Mouse (Mus musculus) layer of hippocampus, adult 9-11 months (tissue): ENCODE measurements around the gene Whrn.
A peak's percentile ranks its signal among the peaks of the same experiment; 100 is the strongest.

Experiments used
- DNase-seq: peaks from one replicate; pipeline ENCODE4 v3.0.0; 2022

Gene Whrn

DNA sequence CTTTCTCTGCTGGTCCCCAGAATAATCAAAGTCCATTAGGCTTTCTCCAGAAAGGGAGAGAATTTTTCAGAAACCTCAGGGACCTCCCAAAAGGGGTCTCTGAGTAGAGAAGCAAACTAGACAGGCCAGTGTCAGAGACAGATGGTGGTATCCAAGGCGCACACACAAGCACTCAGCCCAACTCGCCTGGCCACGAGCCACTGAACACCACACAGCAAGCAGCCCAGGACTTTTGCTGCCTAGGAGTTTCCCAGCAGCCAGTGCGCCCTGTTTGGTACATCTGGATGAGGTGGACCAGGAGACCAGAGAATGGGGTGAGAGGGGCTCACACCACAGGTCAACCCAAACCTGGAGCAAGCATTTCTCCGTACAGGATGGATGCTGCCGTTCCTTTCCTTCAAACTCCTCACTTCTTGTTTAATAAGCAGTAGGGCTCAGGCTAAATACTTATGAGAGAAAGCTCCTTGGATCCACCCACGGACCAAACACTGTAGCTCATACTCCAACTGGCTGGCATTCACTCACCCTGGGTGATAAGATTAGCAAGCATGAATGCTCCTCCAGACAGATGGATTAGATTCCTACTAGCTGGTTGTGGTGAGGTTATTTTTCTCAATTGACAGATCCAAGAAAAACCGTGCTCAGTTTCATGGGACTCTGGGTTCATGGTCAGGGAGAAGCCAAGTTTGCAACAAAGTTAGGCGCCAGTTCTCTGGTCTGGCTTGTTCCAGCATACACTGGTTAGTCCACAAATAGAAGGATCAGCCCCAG, 2.3 kb downstream of the Whrn start:
- DNase-seq = peak; percentile 39

DNA sequence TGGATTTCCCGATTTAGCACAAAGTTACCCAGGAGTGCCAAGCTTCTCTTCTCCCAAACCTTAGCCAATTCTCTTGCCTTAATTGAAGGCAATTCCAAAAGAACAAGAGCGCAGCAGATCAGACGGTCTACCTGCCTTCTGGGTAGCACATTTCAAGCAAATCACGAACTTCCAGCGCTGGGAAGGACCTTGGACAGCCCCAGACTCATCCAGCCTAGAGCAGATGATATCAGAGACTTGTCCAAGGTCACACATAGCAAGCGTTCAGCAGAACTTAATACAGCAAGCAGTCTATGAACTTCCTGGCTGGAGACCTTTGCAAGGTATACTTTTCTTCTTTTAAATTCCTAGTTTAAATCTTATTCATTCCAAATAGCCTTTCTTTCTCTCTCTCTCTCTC, 4.3 kb downstream of the Whrn start:
- no peak for DNase-seq

DNA sequence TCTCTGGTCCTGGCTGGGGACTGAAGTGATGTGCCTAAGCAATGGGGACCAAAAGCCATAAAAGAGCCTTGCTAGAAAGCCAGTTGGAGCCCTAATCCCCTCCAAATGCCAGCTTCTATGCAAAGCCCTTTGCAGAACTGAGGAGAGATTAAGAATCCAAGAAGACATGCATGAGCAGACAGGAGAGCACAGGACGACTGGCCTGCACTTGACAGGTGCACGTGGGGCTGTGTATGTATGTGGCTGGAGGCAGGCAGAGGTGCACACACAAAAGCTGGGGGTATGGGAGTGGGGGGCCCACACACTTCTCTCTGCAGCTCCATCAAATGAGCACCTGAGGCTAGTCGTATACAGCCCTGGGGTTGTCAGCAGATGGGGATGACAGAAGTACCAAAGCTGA, 5.6 kb downstream of the Whrn start:
- no peak for DNase-seq

DNA sequence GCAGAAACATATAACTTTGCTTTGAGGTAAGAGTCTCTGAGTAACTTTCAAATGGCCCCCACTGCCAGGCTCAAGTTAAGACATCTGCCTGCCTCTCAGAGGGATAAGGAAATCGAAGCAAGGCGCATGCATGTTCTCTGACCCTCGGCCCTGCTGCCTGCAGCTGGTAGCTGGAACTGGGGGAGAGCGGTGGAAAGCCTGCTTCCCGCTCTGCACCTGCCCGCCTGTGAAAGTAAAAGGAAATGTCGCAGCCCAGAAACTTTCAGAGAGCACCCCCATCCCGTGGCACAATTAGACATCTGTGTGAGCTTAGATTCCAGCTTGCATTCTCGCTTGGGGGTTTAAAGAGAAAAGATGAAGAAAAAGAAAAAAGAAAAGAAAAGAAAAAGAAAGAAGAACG, 6.1 kb downstream of the Whrn start:
- no peak for DNase-seq

DNA sequence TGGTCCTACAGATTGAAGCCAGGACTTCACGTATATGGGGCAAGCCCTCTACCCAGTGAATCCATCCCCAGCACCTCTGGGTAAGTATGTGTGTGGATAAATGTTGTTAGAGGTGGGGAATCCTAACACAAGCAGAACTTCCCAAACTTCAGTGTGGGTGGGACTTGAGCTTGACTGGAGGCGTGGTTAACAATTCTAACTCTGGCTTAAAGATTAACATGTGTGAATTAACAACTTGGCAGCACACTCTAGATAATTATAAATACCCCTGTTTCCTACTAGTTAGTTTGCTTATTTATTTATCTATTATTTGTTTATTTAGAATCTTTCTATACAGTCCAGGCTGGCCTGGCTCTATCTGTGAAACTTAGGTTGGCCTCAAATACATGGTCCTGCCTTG, 7.9 kb downstream of the Whrn start:
- DNase-seq = no peak

DNA sequence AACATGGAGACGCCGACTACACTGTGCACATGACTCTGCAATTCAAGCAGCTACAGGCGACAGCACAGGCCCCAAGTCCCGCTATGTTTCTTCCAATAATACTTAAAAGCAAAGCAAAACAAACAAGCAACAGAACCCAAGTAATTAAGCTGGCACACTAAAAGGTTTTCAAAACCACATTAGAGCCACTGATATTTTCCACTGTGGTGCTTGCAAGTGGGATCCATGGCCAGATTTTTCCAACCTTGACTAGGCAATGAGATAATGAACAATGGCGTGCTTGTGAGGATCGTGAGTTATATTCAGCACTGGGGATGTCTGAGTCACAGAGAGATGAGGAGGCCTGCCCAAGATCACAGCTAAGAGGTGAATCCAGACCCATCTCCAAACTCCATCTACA, 8.5 kb downstream of the Whrn start:
- no peak for DNase-seq

DNA sequence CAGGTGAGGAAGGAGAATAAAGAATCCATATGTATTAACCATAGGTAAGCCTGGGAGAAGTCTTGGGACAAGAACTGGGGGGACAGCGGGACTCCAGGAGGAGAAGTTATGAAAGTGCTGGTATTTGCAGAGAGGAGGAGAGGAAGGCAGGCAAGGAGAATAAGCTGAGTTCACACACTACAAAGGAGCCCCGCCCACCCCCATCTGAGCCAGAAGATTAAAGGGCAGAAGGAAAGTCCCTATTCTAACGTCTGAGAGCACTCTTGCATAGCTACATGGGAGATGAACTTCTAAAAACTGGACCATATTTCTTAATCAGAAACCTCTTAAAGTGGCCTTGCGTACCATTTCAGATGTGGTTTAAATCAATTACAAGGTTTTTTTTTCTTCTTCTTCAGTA, 9.3 kb downstream of the Whrn start:
- DNase-seq = no peak

DNA sequence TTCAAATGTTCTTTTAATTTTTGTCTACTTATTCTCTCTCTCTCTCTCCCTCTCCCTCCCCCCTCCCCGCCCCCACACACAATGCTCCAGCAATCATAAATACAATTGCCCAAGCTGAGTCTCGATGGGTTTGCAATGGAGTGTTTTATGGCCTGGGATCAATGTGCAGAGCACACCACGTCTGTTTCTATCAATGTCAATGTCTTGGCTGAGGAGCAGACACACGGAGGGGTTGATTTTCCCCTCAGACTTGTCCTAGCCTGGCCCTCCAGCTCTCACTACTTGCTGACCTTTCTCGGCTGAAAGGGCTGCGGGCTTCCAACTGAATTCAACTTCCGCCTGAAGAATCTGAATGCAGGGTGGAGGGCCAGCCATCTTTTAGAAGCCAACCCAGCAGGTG, 12.1 kb downstream of the Whrn start:
- no peak for DNase-seq

DNA sequence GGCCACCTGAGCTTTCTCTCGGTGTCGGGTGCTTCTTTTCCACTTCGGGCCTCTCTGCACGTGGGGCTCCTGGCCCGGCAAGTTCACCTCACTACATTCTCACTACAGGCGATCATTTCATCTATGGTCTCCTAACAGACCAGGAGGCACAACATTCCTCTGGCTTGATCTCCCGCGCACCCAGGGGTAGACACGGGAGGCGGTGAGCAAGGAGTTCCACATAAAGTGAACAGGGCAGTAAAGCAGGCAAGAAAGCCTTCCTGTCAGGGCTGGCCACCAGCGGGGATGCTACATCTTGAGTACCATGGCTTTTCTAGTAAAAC, 15.0 kb downstream of the Whrn start:
- DNase-seq = no peak

DNA sequence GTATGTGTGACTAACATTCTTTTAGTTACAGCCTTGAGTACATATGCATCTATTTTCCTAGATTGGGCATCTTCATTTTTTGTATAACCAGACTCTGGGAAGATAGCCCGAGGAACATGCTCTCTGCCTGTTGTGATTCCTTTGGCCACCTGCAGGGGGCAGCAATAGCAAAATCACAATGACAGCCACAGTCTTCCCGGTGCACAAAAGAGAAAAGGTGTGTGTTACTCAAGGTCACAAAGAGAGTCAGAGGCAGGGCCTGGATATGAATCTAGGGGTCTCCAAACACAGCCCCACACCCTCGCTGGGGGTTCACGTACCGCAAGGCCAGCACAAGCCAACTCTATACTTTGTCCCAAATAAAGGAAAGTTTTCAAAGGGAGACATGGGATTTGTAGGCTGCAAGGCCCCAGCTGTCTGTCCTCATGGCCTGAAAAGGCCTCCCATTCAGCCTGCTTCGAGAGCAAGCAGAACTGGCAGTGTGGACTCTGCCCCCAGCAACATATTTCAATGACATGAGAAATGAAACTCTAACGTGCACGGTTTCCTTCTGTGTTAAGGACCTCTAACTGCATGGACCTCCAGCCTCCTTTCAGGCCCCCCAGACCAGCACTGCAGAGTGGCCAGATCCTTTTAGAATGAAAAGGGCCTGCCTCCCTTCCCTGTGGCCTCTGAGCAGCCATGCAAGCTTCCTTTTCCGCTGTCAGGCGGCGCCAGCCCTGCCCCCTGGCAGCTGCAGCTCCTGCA, 15.5 kb downstream of the Whrn start:
- no peak for DNase-seq

DNA sequence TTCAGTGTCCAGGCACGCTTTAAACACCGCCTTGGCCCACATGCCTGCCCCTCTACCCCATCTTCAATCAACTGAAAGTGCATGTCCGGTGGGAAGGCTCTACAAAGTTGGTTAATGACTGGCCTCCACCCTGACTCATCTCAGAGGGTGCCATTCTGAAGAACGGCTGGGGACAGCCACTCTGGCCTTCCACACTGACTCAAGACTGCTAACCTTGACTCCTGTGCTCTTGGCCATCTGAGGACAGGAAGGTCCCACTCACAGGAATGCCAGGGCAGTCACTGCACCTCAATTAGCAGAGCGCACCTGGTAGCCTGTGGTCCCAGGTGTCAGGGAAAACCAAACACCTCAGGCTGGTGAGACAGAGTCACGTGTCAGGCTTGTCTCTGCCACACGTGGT, 17.8 kb downstream of the Whrn start:
- DNase-seq = no peak

DNA sequence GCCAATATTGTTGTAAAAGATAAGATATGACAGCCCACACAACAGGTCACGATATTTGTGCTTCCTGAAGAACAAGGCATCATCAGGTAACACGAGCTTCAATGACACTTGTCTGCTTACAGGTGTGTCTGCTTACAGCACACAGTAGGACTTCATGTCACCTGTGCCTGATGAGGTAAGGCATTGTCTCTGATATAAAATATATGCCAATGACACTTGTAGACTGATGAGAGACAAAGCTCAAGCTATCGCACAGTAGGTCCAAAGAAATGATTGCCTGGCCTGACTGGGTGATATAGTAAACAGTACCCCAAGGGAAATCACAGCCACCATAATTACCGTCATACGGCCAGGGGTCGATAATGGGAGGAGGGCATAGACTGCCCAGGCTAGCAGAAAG, 18.9 kb downstream of the Whrn start:
- DNase-seq = no peak

DNA sequence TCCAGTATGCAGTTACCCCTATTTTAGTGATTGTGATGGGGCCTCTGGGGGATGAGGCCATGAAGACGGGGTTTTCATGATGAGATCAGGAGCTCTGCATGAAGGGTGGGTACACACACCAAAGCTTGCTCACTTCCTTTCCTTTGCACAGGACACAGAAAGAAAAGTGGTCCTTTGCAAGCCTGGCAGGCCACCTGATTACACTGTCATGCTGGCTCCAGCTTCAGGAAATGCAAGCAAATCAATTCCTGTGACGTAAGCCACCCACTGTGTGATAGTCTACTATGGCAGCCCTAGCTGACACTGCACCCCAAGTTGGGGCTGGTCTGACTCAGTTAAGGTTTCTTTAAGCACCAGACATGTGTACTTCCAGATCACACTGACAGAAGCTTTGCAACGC, 20.6 kb downstream of the Whrn start:
- no peak for DNase-seq

DNA sequence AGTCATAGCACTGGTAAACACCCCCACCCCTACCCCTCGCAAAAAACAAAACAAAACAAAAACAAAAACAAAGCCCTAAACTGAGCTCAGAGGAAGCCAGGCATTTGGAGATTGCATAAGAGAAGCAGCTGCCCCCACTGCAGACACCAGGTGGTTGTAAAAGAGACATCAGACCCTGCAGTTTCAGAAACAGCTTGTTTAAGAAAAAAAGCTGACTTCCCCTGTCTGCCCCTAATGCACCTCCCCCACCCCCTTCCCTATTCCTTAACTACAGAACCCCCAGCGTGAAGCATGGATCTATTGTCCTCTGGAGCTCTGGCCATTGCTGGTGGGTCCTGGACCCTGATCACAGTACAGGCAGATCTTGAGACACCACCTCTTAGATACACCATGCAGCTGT, 21.4 kb downstream of the Whrn start:
- no peak for DNase-seq

DNA sequence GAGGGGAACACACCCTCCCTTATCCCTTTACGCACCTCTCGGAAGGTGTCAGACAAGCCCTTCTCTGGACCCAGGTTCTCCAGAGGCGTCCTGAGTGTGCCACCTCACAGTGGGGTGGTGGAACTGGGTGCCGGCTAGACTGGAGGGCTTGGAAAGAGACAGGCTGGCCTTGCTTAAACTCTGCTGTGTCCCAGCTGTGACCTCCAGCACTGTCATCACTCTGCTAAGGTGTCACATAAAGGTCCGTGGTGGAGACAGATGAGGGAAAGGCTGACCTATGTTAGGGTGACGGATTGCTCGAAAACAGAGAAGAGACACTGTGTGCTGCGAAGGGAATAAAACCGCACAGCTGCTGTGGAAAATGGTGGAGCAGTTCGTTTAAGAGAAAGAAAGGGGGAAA, 28.5 kb downstream of the Whrn start:
- no peak for DNase-seq

DNA sequence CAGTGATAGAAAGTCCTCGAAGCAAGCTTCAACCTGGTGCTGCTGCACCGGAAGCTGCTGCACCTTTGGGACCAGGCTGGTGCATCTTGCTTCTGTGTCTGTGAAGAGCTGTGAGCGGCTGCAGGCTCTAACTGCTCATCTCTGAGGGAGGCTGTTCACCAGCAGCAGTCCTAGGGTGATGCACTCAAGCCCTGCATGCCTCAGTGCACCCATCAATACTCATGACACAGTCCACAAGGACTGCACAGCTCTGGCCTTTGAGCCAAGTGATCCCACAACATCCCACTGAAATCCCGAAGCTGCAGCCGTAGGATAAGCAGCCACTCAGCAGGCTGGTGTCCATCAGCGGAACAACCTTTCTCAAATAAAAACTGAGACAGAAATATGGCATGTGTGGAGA, 29.6 kb downstream of the Whrn start:
- DNase-seq = no peak

DNA sequence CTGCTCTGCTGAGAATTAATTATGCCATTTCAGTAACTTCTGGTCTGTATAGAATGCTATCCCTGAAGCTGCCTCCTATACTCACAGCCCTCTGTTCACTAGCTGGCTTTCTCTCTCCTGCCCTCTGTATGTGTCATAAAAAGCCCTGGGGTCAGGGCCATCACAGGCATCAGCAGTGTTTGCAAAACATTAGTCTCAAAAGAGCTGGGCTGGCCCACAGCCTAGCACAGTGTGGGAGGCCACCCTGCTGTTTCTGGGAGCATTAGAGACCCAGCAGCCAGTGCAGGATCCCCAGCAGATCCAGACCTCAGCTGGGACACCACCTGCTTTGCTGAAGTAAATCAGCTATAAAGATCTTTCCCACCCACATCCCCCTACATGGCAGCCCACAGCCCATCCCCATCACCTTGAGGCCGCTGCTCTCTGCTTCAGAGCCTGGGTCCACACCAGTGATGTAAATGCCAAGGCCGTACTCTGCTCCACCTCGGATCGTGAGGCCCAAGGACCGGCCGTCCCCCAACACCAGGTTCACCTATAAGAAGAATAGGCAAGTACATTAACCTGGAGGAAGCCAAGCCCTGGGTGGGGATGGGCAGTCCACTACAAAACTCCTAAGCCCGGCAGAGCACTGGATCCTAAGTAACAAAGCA, 34.8 kb downstream of the Whrn start:
- DNase-seq = no peak

DNA sequence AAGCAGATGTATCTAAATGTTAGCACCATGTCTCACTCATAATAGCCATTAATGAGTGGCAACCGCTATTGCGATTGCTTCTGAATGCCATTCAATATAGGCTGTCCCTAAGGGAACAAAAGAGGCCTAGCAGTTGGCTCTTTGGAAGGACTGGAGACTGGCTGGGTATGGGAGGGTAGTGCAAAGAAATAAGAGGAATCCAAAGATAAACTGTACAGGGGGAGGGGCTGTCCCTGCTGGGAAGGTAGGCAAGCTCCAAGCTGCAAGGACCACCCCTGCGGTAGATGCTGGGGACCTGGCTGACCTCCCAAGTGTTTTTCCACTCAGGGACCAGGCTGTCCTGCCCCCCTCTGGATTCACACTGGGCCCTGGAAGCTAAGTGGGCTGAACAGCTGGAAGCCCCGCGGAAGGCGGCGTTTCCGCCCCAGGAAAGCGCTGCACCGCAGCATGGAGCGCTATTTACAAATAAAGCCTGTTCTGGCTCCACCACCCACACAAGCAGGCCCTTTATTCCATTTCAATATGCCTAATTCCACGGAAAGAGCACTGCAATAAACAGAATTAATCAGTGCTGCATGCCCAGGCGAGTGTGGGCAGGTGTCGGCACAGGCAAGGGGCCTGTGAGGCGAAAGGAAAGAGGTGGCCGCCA, 36.5 kb downstream of the Whrn start:
- no peak for DNase-seq

DNA sequence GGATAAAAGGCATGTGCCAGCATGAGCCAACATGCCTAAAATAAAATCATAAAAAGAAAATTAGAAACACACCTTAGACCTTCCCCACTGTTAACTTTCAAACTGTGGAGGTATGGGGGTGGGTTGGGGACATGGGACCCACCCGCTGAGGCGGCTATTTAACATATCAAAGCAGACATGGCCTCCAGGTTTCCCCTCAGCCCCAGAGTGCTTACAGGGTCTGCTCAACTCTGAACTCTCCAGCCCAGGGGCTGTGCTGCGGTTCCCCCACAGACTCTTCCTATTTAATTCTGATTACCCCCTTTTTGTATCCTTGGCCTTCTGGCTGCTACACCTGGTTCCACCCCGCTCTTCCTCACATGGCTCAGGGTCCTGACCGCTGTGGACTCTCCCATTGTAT, 39.2 kb downstream of the Whrn start:
- no peak for DNase-seq

DNA sequence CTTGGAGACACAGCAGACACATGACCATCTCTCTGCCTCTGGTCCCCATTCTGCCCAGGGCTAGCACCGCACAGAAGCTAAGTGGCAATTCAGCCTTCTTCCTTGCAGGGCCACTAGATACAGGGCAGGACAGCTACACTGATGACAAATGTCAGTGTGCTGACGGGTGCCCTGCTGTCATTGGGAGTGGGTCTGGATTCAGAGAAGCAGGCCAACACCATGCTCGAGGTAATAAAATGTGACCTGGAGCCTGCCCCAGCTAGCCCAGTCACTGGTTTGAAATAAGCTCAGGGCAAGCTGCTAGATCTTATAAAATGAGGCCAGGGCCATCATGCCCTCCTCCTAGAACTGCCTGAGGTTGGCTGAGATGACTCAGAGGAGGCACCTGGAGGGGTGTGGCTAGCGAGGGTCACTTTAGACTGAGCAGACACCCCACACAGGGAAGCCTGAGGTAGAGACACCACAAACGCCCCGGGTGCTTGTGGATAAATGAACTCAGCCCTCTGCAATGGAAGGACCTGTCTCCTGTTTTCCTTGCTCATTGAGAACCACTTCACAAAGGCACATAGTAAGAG, 41.8 kb downstream of the Whrn start:
- DNase-seq = no peak

DNA sequence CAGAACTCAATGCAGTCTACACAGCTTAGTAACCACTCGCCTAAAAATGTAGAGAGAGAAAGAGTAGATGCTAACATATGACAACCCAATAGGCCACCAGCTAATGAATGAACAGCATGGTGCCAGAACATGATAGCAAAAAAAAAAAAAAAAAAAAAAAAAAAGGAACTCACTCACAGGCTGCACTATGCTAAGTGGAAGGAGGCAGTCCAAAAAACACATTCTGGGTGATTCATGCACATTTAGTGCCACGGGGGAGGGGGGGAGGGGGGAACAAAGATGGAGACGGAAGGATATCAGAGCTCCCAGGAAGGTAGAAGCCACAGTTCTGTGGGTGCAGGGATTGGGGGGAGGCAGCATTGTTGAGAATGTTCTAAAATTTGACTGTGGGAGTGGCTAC, 43.2 kb downstream of the Whrn start:
- no peak for DNase-seq

DNA sequence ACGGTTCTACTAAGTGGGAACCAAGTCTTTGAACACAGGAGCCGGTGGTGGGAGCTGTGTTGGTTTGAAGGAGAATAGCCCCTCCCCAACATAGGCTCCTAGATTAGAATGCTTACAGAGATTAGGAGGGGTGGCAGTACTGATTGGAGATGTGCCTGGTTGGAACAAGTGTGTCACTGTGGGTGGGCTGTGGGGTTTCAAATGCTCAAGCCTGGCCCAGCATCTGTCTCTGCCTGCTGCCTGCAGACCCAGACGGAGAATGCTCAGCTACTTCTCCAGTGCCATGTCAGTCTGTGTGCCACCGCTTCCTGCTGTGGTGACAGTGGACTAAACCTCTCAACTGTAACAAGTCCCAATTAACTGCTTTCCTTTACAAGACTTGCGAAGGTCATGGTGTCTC, 45.2 kb downstream of the Whrn start:
- no peak for DNase-seq

DNA sequence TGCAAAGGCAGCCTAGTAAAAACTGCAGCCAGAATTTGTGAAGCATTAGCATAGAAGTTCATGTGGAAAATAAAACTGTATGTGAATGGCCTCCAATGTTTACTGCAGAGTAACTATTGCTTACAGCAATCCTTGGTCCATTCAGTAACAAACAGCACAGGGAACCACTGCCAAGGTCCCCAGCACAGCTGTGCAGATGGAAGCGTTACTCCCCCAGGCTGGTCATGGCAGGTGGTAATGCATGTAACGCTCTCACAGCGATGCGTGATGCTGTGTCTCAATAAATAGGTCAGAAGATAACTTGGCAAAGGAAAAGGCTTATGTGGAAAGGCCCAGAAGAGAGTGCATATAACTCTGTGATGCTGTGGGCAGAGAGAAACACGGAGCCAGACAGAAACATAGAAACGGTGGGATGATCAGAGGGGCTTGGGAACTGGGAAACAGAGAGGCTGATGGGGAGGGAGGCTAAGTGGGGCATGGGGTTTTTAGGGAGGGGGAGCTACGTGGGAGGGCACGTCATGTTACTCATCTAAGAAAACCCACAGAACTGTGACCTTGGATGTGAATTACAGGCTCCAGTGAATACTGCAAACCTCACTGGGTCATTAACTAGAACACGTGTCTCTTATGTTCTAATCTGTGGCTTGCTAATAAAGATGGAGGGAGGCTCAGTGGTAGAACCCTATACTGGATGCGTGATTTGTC, 51.3 kb downstream of the Whrn start:
- DNase-seq = no peak
